Mouse (Mus musculus) retina, adult 2 months (tissue): ENCODE data around the gene Fas.

Experiments
- DNase-seq: peaks from one replicate; pipeline ENCODE4 v3.0.0-alpha.2; 2012; ENCODE audit warnings: low read depth, low spot score

The Fas gene

GRCm38 (mm10) chr19:34284383-34284782, 6.1 kb upstream of the Fas start:
- DNase-seq = no peak

- DNase-seq = no peak
These were observed 5.6 kb upstream of the Fas start for GRCm38 (mm10) chr19:34284826-34285225.

- no peak for DNase-seq
These were observed 3.2 kb upstream of the Fas start for GRCm38 (mm10) chr19:34287221-34287620.

GRCm38 (mm10) chr19:34287656-34288415, 2.6 kb upstream of the Fas start:
- DNase-seq = no peak

GRCm38 (mm10) chr19:34288696-34289095, 1.8 kb upstream of the Fas start:
- no peak for DNase-seq

GRCm38 (mm10) chr19:34290872-34291341, 441 bp downstream of the Fas start:
- no peak for DNase-seq

- no peak for DNase-seq
These were observed 913 bp downstream of the Fas start for GRCm38 (mm10) chr19:34291379-34291778.

- DNase-seq = no peak
These were observed 1.5 kb downstream of the Fas start for GRCm38 (mm10) chr19:34291956-34292355.

- no peak for DNase-seq
These were observed 2.2 kb downstream of the Fas start for GRCm38 (mm10) chr19:34292701-34293100.

GRCm38 (mm10) chr19:34293376-34293947, 3.0 kb downstream of the Fas start:
- no peak for DNase-seq

GRCm38 (mm10) chr19:34295442-34295841, 5.0 kb downstream of the Fas start:
- DNase-seq = no peak

- DNase-seq = no peak
These were observed 8.1 kb downstream of the Fas start for GRCm38 (mm10) chr19:34298531-34298930.

- no peak for DNase-seq
These were observed 8.8 kb downstream of the Fas start for GRCm38 (mm10) chr19:34299229-34299628.

- no peak for DNase-seq
These were observed 10.0 kb downstream of the Fas start for GRCm38 (mm10) chr19:34300430-34300829.

- DNase-seq = no peak
These were observed 14.5 kb downstream of the Fas start for GRCm38 (mm10) chr19:34304917-34305316.

- no peak for DNase-seq
These were observed 16.3 kb downstream of the Fas start for GRCm38 (mm10) chr19:34306794-34307193.

GRCm38 (mm10) chr19:34312151-34312728, 21.8 kb downstream of the Fas start:
- DNase-seq = no peak

- no peak for DNase-seq
These were observed 37.6 kb downstream of the Fas start for GRCm38 (mm10) chr19:34328051-34328450.

GRCm38 (mm10) chr19:34334300-34334699, 43.8 kb downstream of the Fas start:
- DNase-seq = peak; percentile 23

- DNase-seq = no peak
These were observed 54.2 kb downstream of the Fas start for GRCm38 (mm10) chr19:34344702-34345101.

GRCm38 (mm10) chr19:34345616-34346267, 55.3 kb downstream of the Fas start:
- DNase-seq = no peak

- DNase-seq = no peak
These were observed 62.9 kb downstream of the Fas start for GRCm38 (mm10) chr19:34353291-34353805.
